ENCODE assay signal across 13 mouse cellular contexts in genomic region chr3:89181749-89182500, GRCm38 (mm10). TPM values are rescaled to one million over a fixed set of nuclear protein-coding genes. Genes with fewer than 3 reads are reported as not detected.
DNase-seq lines count a peak whose midpoint lies in the region; ATAC-seq lines count a peak whose summit lies in the region.
"Had no signal": no experiment of that assay in that cellular context is flagged by ENCODE, and none has a peak within 500 bp of the region (broad histone marks: within the 10 kb centered on the region; RNA-seq: fewer than 3 reads in every experiment).

No protein-coding gene starts in this region.

- H3K9ac ChIP-seq in heart, embryonic 13.5 days = no peak overlapping the region
- no peak overlapping the region for H3K9ac ChIP-seq in midbrain, embryonic 12.5 days (replicated peaks)
- H3K9ac ChIP-seq in midbrain, embryonic 13.5 days (replicated peaks) = no peak overlapping the region
- H3K9ac ChIP-seq in liver, embryonic 15.5 days = no peak overlapping the region

- no peak for DNase-seq in heart, adult 9 months (ENCODE audit: low spot score in 2 of 2)
- DNase-seq in embryonic facial prominence, embryonic 10.5 days (ENCODE audit: low spot score) = no peak
- DNase-seq: adrenal gland, adult 8-10 months; gastrocnemius, postnatal 36 days; heart, postnatal 36 days; layer of hippocampus, adult 9-11 months; lung, postnatal 14 days; thymus, adult 2 months had no signal

- H3K27me3 ChIP-seq in heart, embryonic 13.5 days (replicated peaks) = peaks cover 7% of the 10 kb centered on the region; the same call in 1 of the 2 replicates
- H3K27me3 ChIP-seq in midbrain, embryonic 12.5 days = peaks cover 1% of the 10 kb centered on the region
- peaks cover 4% of the 10 kb centered on the region; the same call in 1 of the 2 replicates for H3K27me3 ChIP-seq in midbrain, embryonic 13.5 days
- peaks cover 4% of the 10 kb centered on the region for H3K27me3 ChIP-seq in embryonic facial prominence, embryonic 10.5 days (replicated peaks; ENCODE audit: low read depth, poor library complexity, severe bottlenecking)
- H3K27me3 ChIP-seq in liver, embryonic 15.5 days = no peaks in the 10 kb centered on the region

- ATAC-seq in heart, embryonic 13.5 days (ENCODE audit: extremely low read depth, insufficient number of reproducible peaks, low FRiP score, low TSS enrichment) = no peak
- no peak for ATAC-seq in midbrain, embryonic 12.5 days (ENCODE audit: low FRiP score, low read depth)
- no peak for ATAC-seq in midbrain, embryonic 13.5 days
- ATAC-seq in liver, embryonic 15.5 days (ENCODE audit: insufficient read depth) = no peak
- ATAC-seq in granulocyte monocyte progenitor cell, adult 5-6 weeks (replicated peaks; ENCODE audit: poor library complexity, severe bottlenecking) = no peak

- WGBS in heart, embryonic 13.5 days = 87% methylated on average over 27 of the region's 27 CpGs
- WGBS in midbrain, embryonic 12.5 days = 96% methylated on average over 27 of the region's 27 CpGs
- 96% methylated on average over 27 of the region's 27 CpGs for WGBS in midbrain, embryonic 13.5 days
- 91% methylated on average over 27 of the region's 27 CpGs for WGBS in embryonic facial prominence, embryonic 10.5 days
- 85% methylated on average over 27 of the region's 27 CpGs for WGBS in liver, embryonic 15.5 days (ENCODE audit: insufficient replicate concordance)

- peak overlapping the region; percentile 28; the same call in 1 of the 2 replicates for H3K27ac ChIP-seq in heart, embryonic 13.5 days (replicated peaks)
- peak overlapping the region; percentile 90; the same call in 1 of the 2 replicates for H3K27ac ChIP-seq in midbrain, embryonic 12.5 days (replicated peaks)
- no peak overlapping the region for H3K27ac ChIP-seq in midbrain, embryonic 13.5 days
- no peak overlapping the region for H3K27ac ChIP-seq in embryonic facial prominence, embryonic 10.5 days (replicated peaks)
- H3K27ac ChIP-seq in liver, embryonic 15.5 days (replicated peaks) = peak overlapping the region; percentile 66; the same call in 1 of the 2 replicates

- H3K4me1 ChIP-seq in heart, embryonic 13.5 days = peaks cover 38% of the 10 kb centered on the region
- H3K4me1 ChIP-seq in midbrain, embryonic 12.5 days = peaks cover 45% of the 10 kb centered on the region
- H3K4me1 ChIP-seq in midbrain, embryonic 13.5 days (replicated peaks) = peaks cover 48% of the 10 kb centered on the region
- H3K4me1 ChIP-seq in embryonic facial prominence, embryonic 10.5 days = peaks cover 53% of the 10 kb centered on the region
- H3K4me1 ChIP-seq in liver, embryonic 15.5 days (replicated peaks) = peaks cover 52% of the 10 kb centered on the region

- H3K4me3 ChIP-seq in heart, embryonic 13.5 days = no peak overlapping the region
- no peak overlapping the region for H3K4me3 ChIP-seq in midbrain, embryonic 12.5 days
- no peak overlapping the region for H3K4me3 ChIP-seq in midbrain, embryonic 13.5 days (replicated peaks)
- peak overlapping the region; percentile 77; the same call in 1 of the 2 replicates for H3K4me3 ChIP-seq in embryonic facial prominence, embryonic 10.5 days
- no peak overlapping the region for H3K4me3 ChIP-seq in liver, embryonic 15.5 days (replicated peaks)

- H3K36me3 ChIP-seq in heart, embryonic 13.5 days = peaks cover 44% of the 10 kb centered on the region
- peaks cover 37% of the 10 kb centered on the region for H3K36me3 ChIP-seq in midbrain, embryonic 12.5 days
- peaks cover 42% of the 10 kb centered on the region for H3K36me3 ChIP-seq in midbrain, embryonic 13.5 days
- H3K36me3 ChIP-seq in embryonic facial prominence, embryonic 10.5 days (replicated peaks) = peaks cover 47% of the 10 kb centered on the region
- peaks cover 41% of the 10 kb centered on the region for H3K36me3 ChIP-seq in liver, embryonic 15.5 days (replicated peaks)

- no peak overlapping the region for H3K4me2 ChIP-seq in heart, embryonic 13.5 days
- H3K4me2 ChIP-seq in midbrain, embryonic 12.5 days (replicated peaks) = no peak overlapping the region
- no peak overlapping the region for H3K4me2 ChIP-seq in midbrain, embryonic 13.5 days (replicated peaks)
- H3K4me2 ChIP-seq in liver, embryonic 15.5 days = peak overlapping the region; percentile 93; the same call in 1 of the 2 replicates

- no peaks in the 10 kb centered on the region for H3K9me3 ChIP-seq in heart, embryonic 13.5 days
- H3K9me3 ChIP-seq in midbrain, embryonic 12.5 days = no peaks in the 10 kb centered on the region
- H3K9me3 ChIP-seq in midbrain, embryonic 13.5 days = no peaks in the 10 kb centered on the region
- H3K9me3 ChIP-seq in embryonic facial prominence, embryonic 10.5 days = no peaks in the 10 kb centered on the region
- no peaks in the 10 kb centered on the region for H3K9me3 ChIP-seq in liver, embryonic 15.5 days (replicated peaks)

RNA-seq across cellular contexts. Expression of gene Fam189b, which starts 1.0 kb away (rescaled TPM):
- 12.8 and 13.5 TPM in 2 replicates for polyA plus RNA-seq in heart, embryonic 13.5 days (2015; fragmentation: Nextera tagmentation; extraction: Ambion mirVana)
- 29.5 and 30.3 TPM in 2 replicates for polyA plus RNA-seq in midbrain, embryonic 12.5 days (2016; fragmentation: Nextera tagmentation; extraction: Ambion mirVana)
- 27.5 and 31.3 TPM in 2 replicates for polyA plus RNA-seq in midbrain, embryonic 13.5 days (2015; fragmentation: Nextera tagmentation; extraction: Ambion mirVana)
- polyA plus RNA-seq in embryonic facial prominence, embryonic 10.5 days (2016; fragmentation: Nextera tagmentation; extraction: Ambion mirVana) = 29.0 and 30.8 TPM in 2 replicates
- polyA plus RNA-seq in liver, embryonic 15.5 days (2015; fragmentation: Nextera tagmentation; extraction: Ambion mirVana) = 2.4 and 2.9 TPM in 2 replicates
- total RNA-seq in granulocyte monocyte progenitor cell, adult 5-6 weeks (2014; fragmentation: Nextera tagmentation) = 23.9 and 27.2 TPM in 2 replicates
- 2.5 and 2.9 TPM in 2 replicates for total RNA-seq in granulocyte monocyte progenitor cell, adult 5-6 weeks (2017)

RNA-seq across cellular contexts. Expression of gene Scamp3, which starts 4.7 kb away (rescaled TPM):
- polyA plus RNA-seq in heart, embryonic 13.5 days (2015; fragmentation: Nextera tagmentation; extraction: Ambion mirVana) = 83.4 and 88.1 TPM in 2 replicates
- polyA plus RNA-seq in midbrain, embryonic 12.5 days (2016; fragmentation: Nextera tagmentation; extraction: Ambion mirVana) = 94.2 and 97.1 TPM in 2 replicates
- polyA plus RNA-seq in midbrain, embryonic 13.5 days (2015; fragmentation: Nextera tagmentation; extraction: Ambion mirVana) = 110 and 116 TPM in 2 replicates
- polyA plus RNA-seq in embryonic facial prominence, embryonic 10.5 days (2016; fragmentation: Nextera tagmentation; extraction: Ambion mirVana) = 108 and 117 TPM in 2 replicates
- 53.0 and 53.7 TPM in 2 replicates for polyA plus RNA-seq in liver, embryonic 15.5 days (2015; fragmentation: Nextera tagmentation; extraction: Ambion mirVana)
- total RNA-seq in granulocyte monocyte progenitor cell, adult 5-6 weeks (2014; fragmentation: Nextera tagmentation) = 59.6 and 99.0 TPM in 2 replicates
- total RNA-seq in granulocyte monocyte progenitor cell, adult 5-6 weeks (2017) = 32.9 and 37.2 TPM in 2 replicates

RNA-seq across cellular contexts. Expression of gene Clk2, which starts 17.3 kb away (rescaled TPM):
- polyA plus RNA-seq in heart, embryonic 13.5 days (2015; fragmentation: Nextera tagmentation; extraction: Ambion mirVana) = 16.9 and 17.4 TPM in 2 replicates
- polyA plus RNA-seq in midbrain, embryonic 12.5 days (2016; fragmentation: Nextera tagmentation; extraction: Ambion mirVana) = 42.3 and 46.5 TPM in 2 replicates
- polyA plus RNA-seq in midbrain, embryonic 13.5 days (2015; fragmentation: Nextera tagmentation; extraction: Ambion mirVana) = 24.9 and 32.9 TPM in 2 replicates
- 33.6 and 36.2 TPM in 2 replicates for polyA plus RNA-seq in embryonic facial prominence, embryonic 10.5 days (2016; fragmentation: Nextera tagmentation; extraction: Ambion mirVana)
- 8.5 and 10.1 TPM in 2 replicates for polyA plus RNA-seq in liver, embryonic 15.5 days (2015; fragmentation: Nextera tagmentation; extraction: Ambion mirVana)
- total RNA-seq in granulocyte monocyte progenitor cell, adult 5-6 weeks (2014; fragmentation: Nextera tagmentation) = 74.6 and 80.2 TPM in 2 replicates
- 51.8 and 67.1 TPM in 2 replicates for total RNA-seq in granulocyte monocyte progenitor cell, adult 5-6 weeks (2017)

RNA-seq across cellular contexts. Expression of gene Gba, which starts 20.8 kb away (rescaled TPM):
- 32.7 and 34.8 TPM in 2 replicates for polyA plus RNA-seq in heart, embryonic 13.5 days (2015; fragmentation: Nextera tagmentation; extraction: Ambion mirVana)
- 42.4 and 45.8 TPM in 2 replicates for polyA plus RNA-seq in midbrain, embryonic 12.5 days (2016; fragmentation: Nextera tagmentation; extraction: Ambion mirVana)
- 43.5 and 46.7 TPM in 2 replicates for polyA plus RNA-seq in midbrain, embryonic 13.5 days (2015; fragmentation: Nextera tagmentation; extraction: Ambion mirVana)
- polyA plus RNA-seq in embryonic facial prominence, embryonic 10.5 days (2016; fragmentation: Nextera tagmentation; extraction: Ambion mirVana) = 33.8 and 33.9 TPM in 2 replicates
- polyA plus RNA-seq in liver, embryonic 15.5 days (2015; fragmentation: Nextera tagmentation; extraction: Ambion mirVana) = 26.1 and 26.2 TPM in 2 replicates
- total RNA-seq in granulocyte monocyte progenitor cell, adult 5-6 weeks (2014; fragmentation: Nextera tagmentation) = 39.7 and 74.2 TPM in 2 replicates
- 49.3 and 50.5 TPM in 2 replicates for total RNA-seq in granulocyte monocyte progenitor cell, adult 5-6 weeks (2017)

RNA-seq across cellular contexts. Expression of gene Hcn3, which starts 21.9 kb away (rescaled TPM):
- 0.68 and 1.0 TPM in 2 replicates for polyA plus RNA-seq in heart, embryonic 13.5 days (2015; fragmentation: Nextera tagmentation; extraction: Ambion mirVana)
- 17.1 and 22.0 TPM in 2 replicates for polyA plus RNA-seq in midbrain, embryonic 12.5 days (2016; fragmentation: Nextera tagmentation; extraction: Ambion mirVana)
- 28.9 and 32.3 TPM in 2 replicates for polyA plus RNA-seq in midbrain, embryonic 13.5 days (2015; fragmentation: Nextera tagmentation; extraction: Ambion mirVana)
- polyA plus RNA-seq in embryonic facial prominence, embryonic 10.5 days (2016; fragmentation: Nextera tagmentation; extraction: Ambion mirVana) = 3.5 and 3.6 TPM in 2 replicates
- 0.43 and 0.45 TPM in 2 replicates for polyA plus RNA-seq in liver, embryonic 15.5 days (2015; fragmentation: Nextera tagmentation; extraction: Ambion mirVana)
- total RNA-seq in granulocyte monocyte progenitor cell, adult 5-6 weeks (2014; fragmentation: Nextera tagmentation) = 0.77 TPM in 1 of 2 replicates, not detected in the other
- total RNA-seq in granulocyte monocyte progenitor cell, adult 5-6 weeks (2017) = 0.56 and 0.82 TPM in 2 replicates

Comparison
In these comparisons a context has a peak if more than half of its experiments do, and no peak if none do; other contexts are left out.
1. H3K27ac ChIP-seq: peak in heart, embryonic 13.5 days (single experiment), midbrain, embryonic 12.5 days (single experiment) and liver, embryonic 15.5 days (single experiment); none in midbrain, embryonic 13.5 days (single experiment) and embryonic facial prominence, embryonic 10.5 days (single experiment).